Mouse (Mus musculus): ENCODE data around the gene Kctd11. TPM values are rescaled to one million over a fixed set of nuclear protein-coding genes. Genes with fewer than 3 reads are reported as not detected.

Kctd11 gene
- polyA plus RNA-seq, 1 experiment from 2014 or later, result 1.7 TPM

DNA sequence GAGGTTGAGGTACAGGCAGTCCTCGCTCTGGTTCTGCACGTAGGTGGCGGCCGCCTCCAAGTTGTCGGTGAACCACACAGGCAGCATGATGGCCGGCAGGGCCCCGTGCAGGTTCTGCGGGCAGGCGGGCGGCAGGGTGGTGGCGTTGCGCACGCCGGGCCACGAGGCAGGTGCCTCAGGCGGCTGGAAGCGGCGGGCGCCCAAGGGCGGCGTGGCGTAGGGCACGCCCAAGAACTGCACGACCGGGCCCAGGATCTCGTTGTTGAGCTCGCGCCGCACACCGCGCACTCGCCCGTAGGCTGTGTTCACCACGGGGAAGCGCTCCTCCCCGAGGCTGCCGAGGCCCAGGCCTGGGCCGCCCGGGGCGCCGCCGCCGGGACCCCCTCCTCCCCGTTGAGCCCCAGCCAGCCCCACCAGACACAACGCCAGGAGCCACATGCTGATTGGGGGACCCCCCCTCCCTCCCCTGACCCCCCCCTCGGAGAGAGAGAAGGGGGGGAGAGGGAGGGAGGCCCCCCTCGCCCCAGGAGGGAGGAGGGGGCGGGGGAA, 47.1 kb downstream of the Kctd11 start:
- Histone ChIP-seq H3K4me1 (peaks cover 48% of the 10 kb centered on the region), H3K27me3 (peaks cover 7% of the 10 kb centered on the region)
- 7% methylated on average over 40 of the region's 48 CpGs for WGBS

DNA sequence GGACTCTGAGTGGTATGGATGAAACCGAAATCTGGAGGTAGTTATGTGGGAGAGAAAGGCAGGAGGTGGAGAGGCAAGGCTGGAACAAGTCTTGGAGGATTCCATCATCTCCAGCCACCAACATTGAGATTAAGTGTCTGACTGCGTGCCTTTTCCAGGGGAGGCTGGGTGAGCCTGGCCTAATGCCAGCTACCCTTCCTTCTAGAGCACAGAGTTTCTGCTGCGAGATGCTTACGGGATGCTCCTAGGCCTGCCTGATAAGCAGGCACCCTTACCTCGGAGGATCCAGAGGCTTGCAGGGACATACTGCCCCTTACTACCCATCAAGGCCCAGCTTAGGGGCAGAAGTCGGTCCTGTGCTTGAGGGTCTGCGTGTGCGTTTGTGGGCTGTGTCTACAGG, 47.7 kb downstream of the Kctd11 start:
- peak overlapping the region; percentile 94 for H3K9ac ChIP-seq
- no peak for ATAC-seq (ENCODE audit: low FRiP score)
- peak overlapping the region; percentile 87 for H3K4me3 ChIP-seq (replicated peaks)
- H3K27ac ChIP-seq, result 0 out of 2 replicates have a peak overlapping the region, but pooled peaks have one; percentile 96
- WGBS, result 59% methylated on average over 8 of the region's 8 CpGs
- peaks cover 47% of the 10 kb centered on the region for H3K4me1 ChIP-seq
- no peaks in the 10 kb centered on the region for H3K9me3 ChIP-seq
- H3K4me2 ChIP-seq, result peak overlapping the region; percentile 80
- peaks cover 37% of the 10 kb centered on the region for H3K36me3 ChIP-seq (replicated peaks)
- H3K27me3 ChIP-seq, result peaks cover 7% of the 10 kb centered on the region

More for the DNA sequence above, 47.1 kb downstream of the Kctd11 start:
- Histone ChIP-seq H3K4me2 (peak overlapping the region; percentile 80), H3K9me3 (no peaks in the 10 kb centered on the region), H3K36me3 (replicated peaks) (peaks cover 32% of the 10 kb centered on the region), H3K27ac (peak overlapping the region; percentile 96), H3K4me3 (replicated peaks) (peak overlapping the region; percentile 87), H3K9ac (peak overlapping the region; percentile 94)
- no peak for ATAC-seq (ENCODE audit: low FRiP score)

DNA sequence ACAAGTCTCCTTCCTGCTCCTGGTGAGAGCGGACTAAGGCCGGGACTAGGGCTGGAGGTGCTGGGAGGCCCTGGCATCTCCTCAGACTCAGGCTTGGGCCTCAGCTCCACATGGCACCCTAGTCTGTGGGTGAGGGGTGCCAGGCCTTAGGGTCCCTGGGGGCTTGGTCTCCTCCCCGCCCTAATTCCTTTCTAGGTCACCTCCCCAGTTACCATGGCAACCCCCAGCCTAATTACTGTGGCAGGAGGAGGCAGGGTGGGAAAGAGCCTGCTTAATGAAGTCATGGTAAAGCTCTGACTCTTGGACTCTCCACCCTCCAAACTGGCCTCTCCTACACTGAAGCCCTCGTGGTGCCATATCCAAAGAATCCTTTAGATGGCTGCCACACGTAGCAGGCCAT, 52.4 kb downstream of the Kctd11 start:
- H3K9ac ChIP-seq, result no peak overlapping the region
- H3K27me3 ChIP-seq, result peaks cover 3% of the 10 kb centered on the region
- H3K4me3 ChIP-seq (replicated peaks), result no peak overlapping the region
- no peak overlapping the region for H3K4me2 ChIP-seq
- peaks cover 82% of the 10 kb centered on the region for H3K36me3 ChIP-seq (replicated peaks)
- no peak overlapping the region for H3K27ac ChIP-seq
- ATAC-seq (ENCODE audit: low FRiP score), result no peak
- WGBS, result 60% methylated on average over 5 of the region's 5 CpGs
- no peaks in the 10 kb centered on the region for H3K9me3 ChIP-seq
- peaks cover 13% of the 10 kb centered on the region for H3K4me1 ChIP-seq

Small RNA genes lying within 50 kb of the gene (microRNA-seq; reads per million reads assigned to microRNA genes)
- gene Mir6924, result not detected

Other genes starting within 250 kb of the Kctd11 start
- gene Fxr2, start 248.4 kb downstream of the Kctd11 start, polyA plus RNA-seq (2016; fragmentation: Nextera tagmentation; extraction: Ambion mirVana), result 46.0 and 48.9 TPM in 2 replicates
- not detected in 2 replicates for gene Sox15, start 226.1 kb downstream of the Kctd11 start, polyA plus RNA-seq (2016; fragmentation: Nextera tagmentation; extraction: Ambion mirVana)
- 74.7 and 80.9 TPM in 2 replicates for gene Mpdu1, start 218.8 kb downstream of the Kctd11 start, polyA plus RNA-seq (2016; fragmentation: Nextera tagmentation; extraction: Ambion mirVana)
- 5.5 TPM in 2 replicates for gene Cd68, start 215.3 kb downstream of the Kctd11 start, polyA plus RNA-seq (2016; fragmentation: Nextera tagmentation; extraction: Ambion mirVana)
- 694 and 751 TPM in 2 replicates for gene Eif4a1, start 209.0 kb downstream of the Kctd11 start, polyA plus RNA-seq (2016; fragmentation: Nextera tagmentation; extraction: Ambion mirVana)
- gene Senp3, start 199.3 kb downstream of the Kctd11 start, polyA plus RNA-seq (2016; fragmentation: Nextera tagmentation; extraction: Ambion mirVana), result 106 and 119 TPM in 2 replicates
- gene Tnfsf13, start 195.6 kb downstream of the Kctd11 start, polyA plus RNA-seq (2016; fragmentation: Nextera tagmentation; extraction: Ambion mirVana), result 0.26 TPM in 1 of 2 replicates, not detected in the other
- 1.3 and 1.6 TPM in 2 replicates for gene Tnfsf12, start 185.6 kb downstream of the Kctd11 start, polyA plus RNA-seq (2016; fragmentation: Nextera tagmentation; extraction: Ambion mirVana)
- 0.51 and 0.84 TPM in 2 replicates for gene Tnfsfm13, start 185.3 kb downstream of the Kctd11 start, polyA plus RNA-seq (2016; fragmentation: Nextera tagmentation; extraction: Ambion mirVana)
- gene Polr2a, start 122.8 kb downstream of the Kctd11 start, polyA plus RNA-seq (2016; fragmentation: Nextera tagmentation; extraction: Ambion mirVana), result 31.3 and 35.4 TPM in 2 replicates
- gene Slc35g3, start 119.4 kb downstream of the Kctd11 start, polyA plus RNA-seq (2016; fragmentation: Nextera tagmentation; extraction: Ambion mirVana), result 0.13 and 0.33 TPM in 2 replicates
- gene Zbtb4, start 115.5 kb downstream of the Kctd11 start, polyA plus RNA-seq (2016; fragmentation: Nextera tagmentation; extraction: Ambion mirVana), result 1.3 and 1.5 TPM in 2 replicates
- 1.2 and 1.8 TPM in 2 replicates for gene Chrnb1, start 85.5 kb downstream of the Kctd11 start, polyA plus RNA-seq (2016; fragmentation: Nextera tagmentation; extraction: Ambion mirVana)
- 2.6 and 3.2 TPM in 2 replicates for gene Fgf11, start 79.5 kb downstream of the Kctd11 start, polyA plus RNA-seq (2016; fragmentation: Nextera tagmentation; extraction: Ambion mirVana)
- gene Tmem102, start 75.8 kb downstream of the Kctd11 start, polyA plus RNA-seq (2016; fragmentation: Nextera tagmentation; extraction: Ambion mirVana), result 0.76 and 1.3 TPM in 2 replicates
- gene Gm39566, start 66.1 kb downstream of the Kctd11 start, polyA plus RNA-seq (2016; fragmentation: Nextera tagmentation; extraction: Ambion mirVana), result not detected in 2 replicates
- not detected in 2 replicates for gene Spem2, start 62.9 kb downstream of the Kctd11 start, polyA plus RNA-seq (2016; fragmentation: Nextera tagmentation; extraction: Ambion mirVana)
- 0.24 and 0.26 TPM in 2 replicates for gene Spem1, start 59.2 kb downstream of the Kctd11 start, polyA plus RNA-seq (2016; fragmentation: Nextera tagmentation; extraction: Ambion mirVana)
- 13.3 and 14.0 TPM in 2 replicates for gene Nlgn2, start 43.6 kb downstream of the Kctd11 start, polyA plus RNA-seq (2016; fragmentation: Nextera tagmentation; extraction: Ambion mirVana)
- 285 and 294 TPM in 2 replicates for gene Tmem256, start 42.9 kb downstream of the Kctd11 start, polyA plus RNA-seq (2016; fragmentation: Nextera tagmentation; extraction: Ambion mirVana)
- gene Plscr3, start 35.0 kb downstream of the Kctd11 start, polyA plus RNA-seq (2016; fragmentation: Nextera tagmentation; extraction: Ambion mirVana), result 55.1 and 56.3 TPM in 2 replicates
- 0.14 and 0.60 TPM in 2 replicates for gene Tnk1, start 22.7 kb downstream of the Kctd11 start, polyA plus RNA-seq (2016; fragmentation: Nextera tagmentation; extraction: Ambion mirVana)
- gene Tmem95, start 3.4 kb downstream of the Kctd11 start, polyA plus RNA-seq (2016; fragmentation: Nextera tagmentation; extraction: Ambion mirVana), result not detected in 2 replicates
- 0.47 and 0.83 TPM in 2 replicates for gene Acap1, start 14.1 kb upstream of the Kctd11 start, polyA plus RNA-seq (2016; fragmentation: Nextera tagmentation; extraction: Ambion mirVana)
- 22.4 TPM in 2 replicates for gene 2810408A11Rik, start 19.6 kb upstream of the Kctd11 start, polyA plus RNA-seq (2016; fragmentation: Nextera tagmentation; extraction: Ambion mirVana)
- gene Neurl4, start 19.7 kb upstream of the Kctd11 start, polyA plus RNA-seq (2016; fragmentation: Nextera tagmentation; extraction: Ambion mirVana), result 18.9 and 19.3 TPM in 2 replicates
- gene Gps2, start 32.5 kb upstream of the Kctd11 start, polyA plus RNA-seq (2016; fragmentation: Nextera tagmentation; extraction: Ambion mirVana), result 95.8 and 99.1 TPM in 2 replicates
- 1,678 TPM in 2 replicates for gene Eif5a, start 40.6 kb upstream of the Kctd11 start, polyA plus RNA-seq (2016; fragmentation: Nextera tagmentation; extraction: Ambion mirVana)
- 7.4 and 8.9 TPM in 2 replicates for gene Ybx2, start 54.4 kb upstream of the Kctd11 start, polyA plus RNA-seq (2016; fragmentation: Nextera tagmentation; extraction: Ambion mirVana)
- gene Slc2a4, start 66.8 kb upstream of the Kctd11 start, polyA plus RNA-seq (2016; fragmentation: Nextera tagmentation; extraction: Ambion mirVana), result 13.3 and 15.3 TPM in 2 replicates
- gene Cldn7, start 83.4 kb upstream of the Kctd11 start, polyA plus RNA-seq (2016; fragmentation: Nextera tagmentation; extraction: Ambion mirVana), result 5.7 and 7.0 TPM in 2 replicates
- gene Ctdnep1, start 99.8 kb upstream of the Kctd11 start, polyA plus RNA-seq (2016; fragmentation: Nextera tagmentation; extraction: Ambion mirVana), result 19.9 and 20.7 TPM in 2 replicates
- 129 and 141 TPM in 2 replicates for gene Elp5, start 101.1 kb upstream of the Kctd11 start, polyA plus RNA-seq (2016; fragmentation: Nextera tagmentation; extraction: Ambion mirVana)
- 527 and 539 TPM in 2 replicates for gene Gabarap, start 109.7 kb upstream of the Kctd11 start, polyA plus RNA-seq (2016; fragmentation: Nextera tagmentation; extraction: Ambion mirVana)
- 91.3 and 99.1 TPM in 2 replicates for gene Phf23, start 114.4 kb upstream of the Kctd11 start, polyA plus RNA-seq (2016; fragmentation: Nextera tagmentation; extraction: Ambion mirVana)
- gene Dvl2, start 119.2 kb upstream of the Kctd11 start, polyA plus RNA-seq (2016; fragmentation: Nextera tagmentation; extraction: Ambion mirVana), result 45.2 and 46.6 TPM in 2 replicates
- 43.5 and 48.4 TPM in 2 replicates for gene Acadvl, start 134.0 kb upstream of the Kctd11 start, polyA plus RNA-seq (2016; fragmentation: Nextera tagmentation; extraction: Ambion mirVana)
- gene Dlg4, start 135.5 kb upstream of the Kctd11 start, polyA plus RNA-seq (2016; fragmentation: Nextera tagmentation; extraction: Ambion mirVana), result 20.3 and 24.9 TPM in 2 replicates
- gene Asgr1, start 172.7 kb upstream of the Kctd11 start, polyA plus RNA-seq (2016; fragmentation: Nextera tagmentation; extraction: Ambion mirVana), result 0.63 and 0.75 TPM in 2 replicates
- not detected in 2 replicates for gene Asgr2, start 211.2 kb upstream of the Kctd11 start, polyA plus RNA-seq (2016; fragmentation: Nextera tagmentation; extraction: Ambion mirVana)
- gene Mgl2, start 248.9 kb upstream of the Kctd11 start, polyA plus RNA-seq (2016; fragmentation: Nextera tagmentation; extraction: Ambion mirVana), result not detected in 2 replicates